Mouse (Mus musculus) bone marrow, adult 2 months (tissue): ENCODE measurements around the gene Ptbp2. TPM values are rescaled to one million over a fixed set of nuclear protein-coding genes. Genes with fewer than 3 reads are reported as not detected.

ENCODE experiments used
- H3K27ac ChIP-seq: fragments of 200-500 bp; 2 replicates; pipeline ENCODE4 v1.5.1; 2012; ENCODE audit warnings: low read depth, mild to moderate bottlenecking, control low read depth, inconsistent platforms, low read length; ENCODE audit not compliant: control insufficient read depth, poor library complexity, insufficient read depth
- H3K4me1 ChIP-seq: fragments of 200-500 bp; 2 replicates; pipeline ENCODE4 v1.6.1; 2011; ENCODE audit warnings: low read length; ENCODE audit not compliant: control insufficient read depth, insufficient read depth
- H3K4me3 ChIP-seq: fragments of 200-500 bp; replicated peaks from 2 replicates; pipeline ENCODE3; 2011; ENCODE audit warnings: mild to moderate bottlenecking, low read depth, low read length, control low read depth; ENCODE audit not compliant: control insufficient read depth
- CTCF ChIP-seq: fragments of 200-500 bp; IDR thresholded peaks from 2 replicates; pipeline ENCODE4 v1.5.1; 2011; ENCODE audit warnings: low read length, control low read depth; ENCODE audit not compliant: control insufficient read depth, insufficient read depth
- POLR2A ChIP-seq: fragments of 200-500 bp; IDR thresholded peaks from 2 replicates; pipeline ENCODE4 v1.6.1; 2011; ENCODE audit warnings: low read depth, mild to moderate bottlenecking, control low read depth, low read length, borderline replicate concordance; ENCODE audit not compliant: control insufficient read depth
- WGBS: fragments of 180-500 bp; shearing (Covaris S2); methylation state at CpG from one replicate; pipeline ENCODE4 v1.1.7; 2018; 5-methylcytosine and 5-hydroxymethylcytosine counted together
- polyA plus RNA-seq: library from polyadenylated mRNA; stranded (reverse); fragments of >200 nt; gene quantifications from 2 replicates; pipeline ENCODE4 v1.2.4, GENCODE M21; 2011; ENCODE audit warnings: low replicate concordance; ENCODE audit not compliant: missing spikeins, insufficient read depth, insufficient read length

Gene Ptbp2
- polyA plus RNA-seq: 11.4 and 12.5 TPM in 2 replicates

- Histone ChIP-seq H3K4me1 (peaks cover 2% of the 10 kb centered on the region; the same call in 1 of the 2 replicates), H3K27ac (no peak within 1 kb of the TSS), H3K4me3 (peak within 1 kb of the TSS; percentile 97)
- TF ChIP-seq POLR2A (no peak), CTCF (no peak)
- WGBS: 87% methylated on average over 4 of the region's 4 CpGs
Observed at GRCm38 (mm10) chr3:119784366-119784765, at the start of gene Ptbp2. Gene Ptbp2, minus strand, starts transcription at chr3:119784466.

GRCm38 (mm10) chr3:119814678-119815077 is 30.4 kb upstream of the Ptbp2 start:
- no peak for TF ChIP-seq POLR2A
- no peak for TF ChIP-seq CTCF
- WGBS: 78% methylated on average over 1 of the region's 1 CpGs
- no peaks in the 10 kb centered on the region for H3K4me1 ChIP-seq
- no peak overlapping the region for H3K27ac ChIP-seq
- no peak overlapping the region for H3K4me3 ChIP-seq

- Histone ChIP-seq H3K27ac (no peak overlapping the region), H3K4me3 (no peak overlapping the region), H3K4me1 (no peaks in the 10 kb centered on the region)
- WGBS: 7% methylated on average over 7 of the region's 7 CpGs
- TF ChIP-seq CTCF (no peak), POLR2A (no peak)
Observed at GRCm38 (mm10) chr3:119806123-119806522, 21.9 kb upstream of the Ptbp2 start.

- no peak for TF ChIP-seq CTCF
- no peak for TF ChIP-seq POLR2A
- no peaks in the 10 kb centered on the region for H3K4me1 ChIP-seq
- 85% methylated on average over 9 of the region's 9 CpGs for WGBS
- no peak overlapping the region for H3K4me3 ChIP-seq
- H3K27ac ChIP-seq: no peak overlapping the region
Observed at GRCm38 (mm10) chr3:119794677-119795365, 10.6 kb upstream of the Ptbp2 start.

- Histone ChIP-seq H3K4me1 (peaks cover 3% of the 10 kb centered on the region; the same call in 1 of the 2 replicates), H3K4me3 (peak overlapping the region; percentile 97), H3K27ac (peak overlapping the region; percentile 97)
- TF ChIP-seq POLR2A (peak; percentile 60; the same call in 1 of the 2 replicates), CTCF (no peak)
- WGBS: under 1% methylated on average over 71 of the region's 89 CpGs
Observed at GRCm38 (mm10) chr3:119782946-119783701, 1.1 kb downstream of the Ptbp2 start.

GRCm38 (mm10) chr3:119782022-119782945 is 2.0 kb downstream of the Ptbp2 start:
- Histone ChIP-seq H3K27ac (peak overlapping the region; percentile 97), H3K4me1 (peaks cover 3% of the 10 kb centered on the region; the same call in 1 of the 2 replicates), H3K4me3 (peak overlapping the region; percentile 97)
- WGBS: under 1% methylated on average over 63 of the region's 63 CpGs
- no peak for TF ChIP-seq POLR2A
- no peak for TF ChIP-seq CTCF

GRCm38 (mm10) chr3:119780876-119781275 is 3.4 kb downstream of the Ptbp2 start:
- no peak overlapping the region for H3K4me3 ChIP-seq
- peaks cover 3% of the 10 kb centered on the region; the same call in 1 of the 2 replicates for H3K4me1 ChIP-seq
- TF ChIP-seq POLR2A (no peak), CTCF (no peak)
- H3K27ac ChIP-seq: no peak overlapping the region

GRCm38 (mm10) chr3:119779261-119779660 is 5.0 kb downstream of the Ptbp2 start:
- WGBS: 31% methylated on average over 1 of the region's 1 CpGs
- H3K4me3 ChIP-seq: no peak overlapping the region
- peaks cover 3% of the 10 kb centered on the region; the same call in 1 of the 2 replicates for H3K4me1 ChIP-seq
- TF ChIP-seq CTCF (no peak), POLR2A (no peak)
- no peak overlapping the region for H3K27ac ChIP-seq
